Mouse (Mus musculus): Measurements from ENCODE around the gene Asb6. TPM values are rescaled to one million over a fixed set of nuclear protein-coding genes. Genes with fewer than 3 reads are reported as not detected.

Asb6 gene
- 42.6 TPM for polyA plus RNA-seq (2017; shearing (Covaris generic))

DNA sequence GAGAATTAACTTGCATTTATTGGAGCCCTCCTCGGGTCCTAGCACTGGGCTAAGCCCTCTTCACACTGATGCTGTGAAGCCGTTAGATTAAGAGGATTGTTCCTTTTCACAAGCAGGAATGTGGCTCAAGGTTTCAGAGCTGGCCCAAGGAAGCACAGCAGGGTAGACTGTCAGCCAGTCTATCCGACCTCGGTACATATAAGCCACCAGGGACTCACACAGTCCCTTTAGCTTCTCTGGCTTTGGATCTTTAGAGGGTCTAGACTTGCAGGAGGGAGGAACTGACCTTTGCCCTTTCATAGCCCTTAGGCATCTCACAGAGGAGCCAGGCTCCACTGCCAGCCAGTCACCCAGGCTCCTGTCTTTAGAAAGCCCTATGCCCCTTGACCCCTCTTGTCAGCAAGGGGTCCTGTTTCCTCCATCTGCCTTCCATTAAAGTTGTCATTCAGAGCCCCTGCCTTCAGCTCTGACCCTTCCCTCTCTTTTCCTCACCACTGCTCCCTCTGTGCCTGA is at the start of gene Asb6:
Gene Asb6, minus strand, starts transcription at position 51 of the 513 bp plus-strand sequence.

DNA sequence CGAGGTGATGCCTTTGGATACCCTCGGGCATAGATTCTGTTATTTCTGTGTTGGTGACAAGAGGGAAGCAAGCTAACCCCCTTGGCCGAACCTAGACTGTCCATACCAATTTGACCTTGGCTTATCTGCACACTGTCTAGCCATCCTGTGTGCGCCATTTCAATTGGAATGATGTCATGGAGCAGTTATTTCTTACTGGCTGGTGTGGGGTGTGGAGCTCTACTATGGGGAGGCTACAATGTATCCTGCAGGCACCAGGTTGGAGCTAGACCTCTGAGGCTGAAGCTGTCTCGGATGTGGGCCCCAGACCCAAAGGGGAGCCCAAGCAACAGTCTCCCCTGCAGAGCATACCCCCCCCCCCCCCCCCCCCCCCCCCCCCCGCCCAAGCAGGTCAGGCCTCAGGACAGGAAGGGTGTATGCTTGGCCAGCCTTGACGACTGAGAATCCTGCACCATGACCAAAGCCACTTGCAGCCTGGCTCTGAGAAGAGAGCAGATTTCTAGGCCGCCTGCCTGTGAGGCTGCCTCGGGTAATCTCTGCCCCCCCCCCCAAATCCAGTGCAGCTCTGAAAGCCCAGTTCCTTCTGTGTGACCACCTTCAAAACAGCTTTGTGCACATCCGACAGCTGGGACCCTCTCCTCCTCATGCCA is 4.4 kb upstream of the Asb6 start, which contains the start of gene Prrx2:
Gene Prrx2, plus strand, starts transcription at position 600 of the 650 bp plus-strand sequence.

DNA sequence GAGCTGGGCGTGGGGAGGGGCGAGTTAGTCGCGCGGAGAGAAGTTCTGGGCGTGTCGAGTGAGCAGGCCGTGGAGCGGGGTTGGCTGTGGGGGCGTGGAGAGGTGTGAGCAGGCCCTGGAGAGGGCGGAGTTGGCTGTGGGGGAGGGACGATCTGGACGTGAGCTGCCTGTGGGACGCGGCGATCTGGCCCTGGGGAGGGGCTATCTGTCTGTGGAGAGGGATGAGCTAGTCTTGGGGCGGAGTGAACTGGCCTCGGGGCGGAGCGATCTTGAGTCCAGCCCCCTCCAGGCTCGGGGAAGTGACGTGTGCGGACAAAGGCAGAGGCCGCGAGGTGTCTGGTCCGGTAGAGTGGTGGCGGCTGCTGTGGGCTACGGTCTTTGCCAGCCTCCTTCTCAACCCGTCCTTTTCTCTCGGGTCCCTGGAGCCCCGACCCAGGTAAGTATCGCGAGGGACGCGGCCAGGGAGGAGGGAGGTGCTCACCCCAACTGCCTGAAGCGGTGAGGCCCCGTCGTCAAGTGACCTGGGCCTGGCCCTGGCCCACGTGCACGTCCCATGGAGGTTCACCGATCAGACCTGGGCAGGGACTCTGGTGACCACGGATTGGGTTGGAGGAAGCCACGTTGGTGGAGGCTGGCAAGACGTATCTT is 22.4 kb downstream of the Asb6 start, which contains the start of gene Ntmt1:
Gene Ntmt1, plus strand, starts transcription at position 179 of the 648 bp plus-strand sequence.

DNA sequence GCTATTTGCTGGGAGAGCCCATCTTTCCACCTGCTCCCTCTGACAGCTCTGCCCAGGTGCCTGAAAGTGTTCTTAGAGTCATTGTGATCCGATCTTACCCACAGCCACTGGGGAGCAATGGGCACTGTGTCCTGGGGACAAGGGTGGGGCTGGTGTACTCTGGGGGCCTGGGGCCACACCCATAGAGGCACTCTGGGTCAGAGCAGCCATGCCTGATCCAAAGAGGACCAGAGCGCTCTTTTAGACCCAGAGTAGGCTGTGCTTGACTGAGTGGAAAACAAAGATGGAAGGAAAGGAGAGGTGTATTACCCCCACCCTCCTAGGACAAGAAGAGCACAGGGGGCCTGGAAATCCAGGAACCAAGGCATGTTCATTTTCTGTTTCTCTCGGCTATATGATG is 26.5 kb downstream of the Asb6 start, which contains the start of gene 1700001O22Rik:
Gene 1700001O22Rik, minus strand, starts transcription at position 58 of the 400 bp plus-strand sequence.

Other genes with a start within 250 kb of the Asb6 start
- 0.62 TPM for gene Cstad, start 235.3 kb downstream of the Asb6 start, polyA plus RNA-seq (2017; shearing (Covaris generic))
- 4.1 TPM for gene 1700001O22Rik, start 26.7 kb downstream of the Asb6 start, polyA plus RNA-seq (2017; shearing (Covaris generic))
- 22.0 TPM for gene Ntmt1, start 22.5 kb downstream of the Asb6 start, polyA plus RNA-seq (2017; shearing (Covaris generic))
- gene Prrx2, start 4.6 kb upstream of the Asb6 start, polyA plus RNA-seq (2017; shearing (Covaris generic)), result not detected
- not detected for gene Ptges, start 99.5 kb upstream of the Asb6 start, polyA plus RNA-seq (2017; shearing (Covaris generic))
- 25.9 TPM for gene Tor1b, start 122.6 kb upstream of the Asb6 start, polyA plus RNA-seq (2017; shearing (Covaris generic))
- 63.6 TPM for gene Tor1a, start 137.6 kb upstream of the Asb6 start, polyA plus RNA-seq (2017; shearing (Covaris generic))
- 53.4 TPM for gene BC005624, start 151.9 kb upstream of the Asb6 start, polyA plus RNA-seq (2017; shearing (Covaris generic))
- gene Usp20, start 151.9 kb upstream of the Asb6 start, polyA plus RNA-seq (2017; shearing (Covaris generic)), result 14.0 TPM